Mouse (Mus musculus) megakaryocyte-erythroid progenitor cell, adult 5-6 weeks (primary cell): ENCODE measurements at regions not wholly inside any gene's neighbourhood (a gene's known extent, or its start where the extent isn't known, plus 50 kb on each side); places are given as distances from the start of the nearest gene placed in this dataset.
"Not testable (repeated sequence)": the region's sequence is repeated elsewhere in the genome, so short reads cannot be mapped to it uniquely, and the experiment has no call there.

Experiments
- ATAC-seq: replicated peaks from 2 replicates; pipeline ENCODE4 v1.8.0; 2016; ENCODE audit warnings: mild to moderate bottlenecking, inconsistent platforms; ENCODE audit not compliant: severe bottlenecking, poor library complexity, low FRiP score, low TSS enrichment

DNA sequence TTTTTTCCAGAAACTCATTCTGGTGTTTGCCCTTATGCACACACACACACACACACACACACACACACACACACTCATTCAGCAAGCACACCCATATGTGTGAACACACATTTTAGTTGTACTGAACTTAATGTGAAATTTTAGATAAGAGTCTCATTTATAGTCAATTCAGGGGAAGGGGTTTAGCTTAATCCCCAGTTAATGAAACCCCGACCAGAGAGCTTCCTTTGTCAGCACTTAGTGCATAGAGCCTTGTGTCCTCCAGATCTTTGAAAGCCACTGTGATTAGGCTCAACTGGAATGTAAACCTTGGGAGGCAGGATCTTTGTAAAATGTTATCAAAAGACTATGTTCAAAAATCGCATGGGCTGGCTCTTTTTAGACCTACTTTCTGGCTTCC lies 53.4 kb downstream of the Rps12 start:
- ATAC-seq = no peak

DNA sequence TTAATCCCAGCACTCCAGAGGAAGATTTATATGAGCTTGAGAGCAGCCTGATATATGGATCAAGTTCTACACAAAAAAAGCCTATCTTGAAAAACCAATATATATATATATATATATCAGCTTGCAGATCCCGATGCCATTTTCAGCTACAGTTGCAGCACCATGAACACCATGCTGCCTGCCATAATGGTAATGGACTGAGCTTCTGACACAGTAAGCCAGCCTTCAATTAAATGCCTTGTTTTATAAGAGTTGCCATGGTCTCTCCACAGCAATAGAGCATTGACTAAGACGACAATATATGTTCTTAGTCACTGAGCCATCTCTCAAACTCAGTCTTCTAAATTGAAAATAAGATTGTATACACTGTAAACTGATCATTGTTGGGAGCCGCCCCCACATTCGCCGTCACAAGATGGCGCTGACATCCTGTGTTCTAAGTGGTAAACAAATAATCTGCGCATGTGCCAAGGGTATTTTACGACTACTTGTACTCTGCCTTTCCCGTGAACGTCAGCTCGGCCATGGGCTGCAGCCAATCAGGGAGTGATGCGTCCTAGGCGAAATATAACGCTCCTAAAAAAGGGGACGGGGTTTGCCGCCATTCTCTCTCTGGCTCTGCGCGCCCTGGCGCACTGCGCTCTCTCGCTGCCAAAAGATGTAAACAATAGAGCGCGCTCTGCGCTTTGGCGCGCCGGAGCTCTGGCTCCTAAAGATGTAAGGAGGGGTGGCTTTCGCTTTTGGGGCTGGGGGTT lies 60.9 kb downstream of the Rps12 start:
- not testable (repeated sequence) for ATAC-seq

DNA sequence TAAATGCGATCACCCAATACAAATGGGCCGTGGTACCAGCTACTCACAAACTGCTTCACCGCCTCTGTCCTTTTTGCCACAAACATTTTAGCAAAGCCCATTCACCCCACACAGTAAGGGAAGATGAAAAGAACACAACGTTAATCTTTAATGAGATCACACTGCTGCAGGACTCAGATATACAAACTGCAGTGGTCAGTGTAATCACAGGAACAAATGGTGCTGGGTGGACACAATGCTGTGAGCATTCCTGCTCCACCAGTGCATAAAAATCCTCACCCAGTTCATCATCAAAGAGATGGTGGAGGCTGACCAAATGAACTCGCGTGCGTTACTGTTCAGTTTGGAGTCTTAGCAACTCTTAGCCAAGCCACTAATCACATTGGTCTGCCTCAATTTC lies 69.0 kb downstream of the Rps12 start:
- no peak for ATAC-seq

DNA sequence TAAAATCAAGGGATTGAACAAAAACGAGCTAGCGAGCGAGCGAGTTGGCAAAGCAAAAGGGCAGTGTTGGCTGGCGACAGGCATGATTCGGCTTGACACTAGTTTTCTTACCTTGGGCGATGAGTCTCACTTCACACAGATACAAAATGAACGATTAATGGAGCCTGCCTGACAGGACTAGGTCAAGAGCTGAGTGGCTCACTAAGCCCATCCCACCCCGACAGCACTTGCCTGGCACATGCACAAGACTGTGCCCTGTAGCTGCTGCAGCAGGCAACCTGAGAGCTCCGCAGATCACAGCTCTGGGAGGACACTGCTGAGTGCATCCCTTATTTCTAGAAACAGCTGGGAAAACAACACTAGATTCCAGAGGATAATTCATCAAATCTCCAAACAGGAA lies 71.6 kb downstream of the Rps12 start:
- no peak for ATAC-seq

DNA sequence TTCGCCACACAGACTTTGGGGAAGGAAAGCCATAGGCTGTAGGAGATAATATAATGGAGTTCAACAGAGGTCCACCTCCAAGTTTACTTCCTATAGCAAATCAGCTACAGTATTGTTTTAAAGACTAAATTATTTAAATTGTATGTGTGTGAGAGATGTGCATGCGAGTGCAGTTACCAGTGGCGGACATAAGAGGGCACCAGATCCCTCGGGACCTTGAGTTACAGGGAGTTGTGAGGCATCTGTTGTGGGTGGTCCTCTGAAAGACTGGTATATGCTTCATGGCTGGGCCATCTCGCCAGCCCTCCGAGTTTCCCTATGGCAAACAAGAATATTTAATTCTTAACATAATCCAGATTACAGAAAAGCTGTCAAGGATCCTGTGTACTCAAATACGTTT lies 72.0 kb downstream of the Rps12 start:
- no peak for ATAC-seq

DNA sequence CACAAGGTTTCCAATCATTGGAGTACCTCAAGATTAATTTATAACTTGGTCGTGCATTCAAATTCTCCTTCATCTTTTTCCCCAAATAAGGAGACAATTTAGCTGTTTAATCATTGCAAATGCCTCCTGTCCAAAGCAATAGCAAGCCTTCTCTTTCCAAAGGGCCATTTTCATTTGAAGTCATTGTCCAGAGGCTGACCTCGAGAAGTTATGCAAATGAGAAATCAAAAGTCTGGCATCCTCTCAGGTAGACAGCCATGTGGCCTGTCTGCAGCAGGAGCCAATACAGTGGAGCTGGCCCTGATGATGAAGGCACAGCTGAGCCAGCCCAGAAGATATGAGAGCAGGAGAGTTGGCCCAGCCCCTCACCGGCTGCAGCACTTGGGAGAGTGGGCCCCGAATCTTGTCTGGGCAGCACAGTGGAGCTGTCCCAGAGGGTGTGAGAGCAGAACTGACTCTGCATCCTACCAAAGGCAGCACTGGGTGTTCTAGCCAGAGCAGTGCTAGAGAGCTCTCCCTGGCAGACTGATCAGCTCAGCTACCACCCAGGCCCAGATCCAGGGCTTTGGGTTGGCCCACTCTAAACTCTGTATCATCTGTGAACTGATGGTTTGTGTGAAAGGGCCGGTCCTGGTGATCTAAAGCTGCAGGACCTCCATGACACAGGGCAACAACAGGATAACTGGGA lies 74.2 kb downstream of the Rps12 start:
- no peak for ATAC-seq

DNA sequence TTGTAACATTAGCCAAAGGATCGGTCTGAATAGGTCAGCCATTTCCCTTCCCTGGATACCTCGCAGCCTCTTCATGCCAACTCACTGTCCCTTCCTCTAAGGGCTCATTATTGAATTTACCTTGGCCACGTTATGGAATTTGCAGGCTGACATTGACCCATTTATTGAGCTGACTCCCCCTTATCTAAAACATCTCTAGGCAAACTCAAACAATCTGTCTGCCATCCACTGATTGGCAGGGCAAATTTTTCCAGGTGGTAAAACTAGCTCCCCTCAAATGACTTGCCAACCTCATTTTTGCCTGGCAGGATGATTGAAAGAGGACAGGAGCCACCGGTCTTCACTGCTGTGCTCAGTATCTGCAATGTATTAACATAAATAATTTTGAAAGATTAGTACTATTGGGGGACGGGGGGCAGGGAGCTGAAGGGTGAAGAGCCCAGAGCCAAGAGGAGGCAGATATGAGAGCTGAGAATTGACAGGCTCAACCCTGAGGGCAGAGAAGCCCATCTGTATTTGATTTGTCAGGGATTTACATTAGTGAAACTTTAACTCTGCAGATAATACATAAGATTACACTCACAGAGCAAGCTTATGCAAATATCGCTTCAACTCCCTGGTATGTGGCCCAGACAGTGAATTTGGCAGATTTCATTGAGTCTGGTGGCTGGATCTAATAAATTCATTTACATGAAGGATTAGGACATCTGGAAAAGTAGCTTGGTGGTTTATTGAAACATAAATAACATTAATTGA lies 75.5 kb downstream of the Rps12 start:
- no peak for ATAC-seq

DNA sequence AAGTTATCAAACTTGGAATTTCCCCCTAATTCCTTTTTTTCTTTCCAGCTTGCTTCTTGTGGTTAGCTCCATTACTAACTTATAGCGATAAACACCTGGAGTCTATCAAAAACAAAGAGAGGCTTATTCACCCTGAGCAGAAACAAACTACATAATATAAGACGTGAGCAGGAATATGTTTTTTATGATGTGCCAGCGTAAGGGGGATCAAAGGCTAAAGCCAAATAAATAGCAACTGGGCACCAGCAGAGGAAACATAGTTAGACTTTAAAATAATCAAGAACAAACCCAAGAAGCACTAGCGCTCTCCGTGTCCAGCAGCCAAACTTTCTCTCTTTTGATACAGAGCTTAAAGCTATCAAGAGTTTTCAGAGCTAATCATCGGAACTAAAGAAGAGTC lies 76.1 kb downstream of the Rps12 start:
- ATAC-seq = no peak

DNA sequence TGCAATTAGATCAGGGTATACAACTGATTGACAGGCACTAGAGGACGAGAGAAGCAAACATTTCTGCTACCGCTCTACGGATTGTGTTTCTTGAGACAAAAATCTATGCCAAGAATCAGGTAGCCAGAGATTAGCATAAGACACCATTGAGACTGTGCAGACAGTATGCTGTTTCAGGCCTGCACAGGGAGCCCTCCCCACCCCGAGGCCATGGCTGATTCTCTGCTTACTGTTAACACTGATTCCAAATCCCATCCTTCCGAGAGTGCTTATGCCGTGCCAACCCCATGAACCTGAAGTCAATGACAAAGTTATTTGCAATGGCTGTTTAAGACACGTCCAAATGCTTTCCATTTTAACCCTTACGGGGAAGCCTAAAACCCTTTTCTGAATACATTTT lies 78.8 kb downstream of the Rps12 start:
- no peak for ATAC-seq

DNA sequence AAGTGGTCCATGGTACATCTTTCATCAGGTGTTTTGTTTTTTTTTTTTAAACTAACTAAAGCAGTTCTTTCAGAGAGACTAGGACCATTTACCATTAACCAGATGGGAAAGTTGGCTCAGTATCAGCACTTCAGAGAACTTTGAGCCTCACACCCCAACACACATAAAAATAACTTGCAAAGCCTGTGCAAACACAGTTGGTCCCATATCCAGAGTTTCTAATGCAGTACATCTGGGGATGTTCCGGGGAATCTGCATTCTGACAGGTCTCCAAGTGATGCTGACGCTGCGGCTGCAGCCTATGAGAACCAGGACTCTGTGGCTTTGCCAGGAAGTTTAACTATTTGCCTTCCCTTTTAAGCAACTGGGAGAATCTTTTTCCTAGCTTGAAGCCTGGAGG lies 79.9 kb downstream of the Rps12 start:
- no peak for ATAC-seq

DNA sequence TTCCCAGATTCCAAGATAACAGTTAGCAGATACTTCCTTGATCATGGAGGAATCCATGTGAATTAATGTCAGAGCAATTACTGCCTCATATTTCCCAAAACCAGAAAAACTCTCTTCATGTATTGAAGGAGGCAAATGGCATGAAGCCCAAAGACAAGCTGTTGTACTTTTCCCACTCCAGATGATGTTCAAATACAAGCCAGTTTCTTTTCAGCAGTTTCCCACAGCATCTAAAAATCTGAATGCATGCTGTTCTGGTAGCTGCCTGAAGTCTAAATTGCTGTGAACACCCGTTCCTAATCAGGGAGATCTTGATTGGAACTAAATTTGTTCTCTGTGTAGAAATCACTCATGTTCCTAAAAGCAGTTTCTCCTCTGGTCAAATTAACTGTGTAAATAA lies 83.0 kb downstream of the Rps12 start:
- no peak for ATAC-seq

DNA sequence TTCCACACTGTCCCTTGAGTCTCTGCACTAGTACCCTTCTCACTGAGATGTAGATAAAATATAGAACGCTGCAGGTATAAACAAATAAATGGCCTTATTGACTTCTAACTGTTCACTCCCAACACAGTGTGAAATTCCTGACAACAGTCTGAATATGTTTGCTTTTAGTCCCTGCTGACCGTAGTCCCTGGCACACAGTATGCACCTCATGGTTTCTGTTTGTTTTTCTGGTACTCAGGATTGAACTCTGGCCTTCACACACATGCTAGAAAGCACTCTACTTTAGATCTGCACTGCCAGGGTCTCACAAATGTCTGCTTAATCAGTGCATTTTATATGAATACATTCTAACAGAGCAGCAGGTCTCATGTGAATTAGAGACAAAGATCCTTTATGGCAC lies 95.8 kb downstream of the Rps12 start:
- ATAC-seq = no peak

DNA sequence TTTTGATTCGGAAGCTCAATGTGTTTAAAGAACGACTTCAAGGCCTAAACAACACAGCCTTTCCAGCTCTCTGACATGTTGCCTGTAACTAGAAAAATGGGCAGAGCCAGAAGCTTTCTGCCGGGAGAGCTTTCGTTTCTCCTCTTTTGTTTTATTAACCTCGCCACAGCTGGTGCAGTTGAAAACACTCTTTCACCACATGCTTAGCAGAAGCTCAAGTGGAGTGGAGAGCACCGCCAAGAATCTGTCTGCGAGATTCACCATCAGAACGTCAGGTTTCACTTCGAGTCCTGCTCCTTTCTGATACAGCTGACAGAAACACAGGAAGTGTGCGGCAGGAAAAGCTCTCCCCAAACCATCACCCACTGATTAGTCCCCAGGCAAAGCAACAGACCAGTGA lies 100.1 kb downstream of the Rps12 start:
- ATAC-seq = no peak

DNA sequence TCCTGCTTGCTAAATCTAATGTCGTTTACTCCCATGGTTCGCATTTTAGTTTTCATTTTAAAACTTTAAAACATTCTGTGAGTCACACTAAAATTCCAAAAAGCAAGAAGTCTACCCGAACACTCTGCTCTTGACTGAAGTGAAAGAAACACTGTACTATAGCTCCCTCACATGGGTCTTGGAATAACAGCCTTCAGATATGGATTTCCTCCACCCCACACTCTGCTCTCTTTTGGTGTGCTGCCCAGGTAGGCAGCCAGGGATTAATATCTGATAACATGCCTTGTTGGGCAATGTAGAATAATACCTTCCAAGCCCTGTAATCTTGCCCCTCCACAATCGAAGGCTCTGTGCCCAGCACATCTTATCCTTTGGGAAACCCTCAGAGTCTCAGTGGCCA lies 104.0 kb downstream of the Rps12 start:
- ATAC-seq = no peak

DNA sequence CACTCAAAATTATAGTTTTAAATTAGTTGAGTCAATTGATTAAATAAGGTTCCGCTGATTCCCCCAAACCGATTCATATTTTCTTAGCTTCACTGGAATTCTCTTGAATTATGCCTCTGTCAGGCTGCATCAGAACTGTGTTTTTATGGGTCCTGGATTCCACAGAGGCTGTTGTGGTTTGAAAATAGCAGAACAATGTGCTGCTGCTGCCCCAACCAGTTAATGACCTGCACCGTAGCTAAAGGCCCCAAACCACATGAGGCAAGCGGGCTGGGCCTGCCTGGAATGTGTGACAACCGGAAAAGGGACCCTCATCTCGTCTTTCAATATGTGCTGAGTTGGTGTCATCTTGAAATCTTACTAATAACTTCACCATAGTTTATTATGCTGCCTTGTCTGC lies 111.2 kb downstream of the Rps12 start:
- no peak for ATAC-seq

DNA sequence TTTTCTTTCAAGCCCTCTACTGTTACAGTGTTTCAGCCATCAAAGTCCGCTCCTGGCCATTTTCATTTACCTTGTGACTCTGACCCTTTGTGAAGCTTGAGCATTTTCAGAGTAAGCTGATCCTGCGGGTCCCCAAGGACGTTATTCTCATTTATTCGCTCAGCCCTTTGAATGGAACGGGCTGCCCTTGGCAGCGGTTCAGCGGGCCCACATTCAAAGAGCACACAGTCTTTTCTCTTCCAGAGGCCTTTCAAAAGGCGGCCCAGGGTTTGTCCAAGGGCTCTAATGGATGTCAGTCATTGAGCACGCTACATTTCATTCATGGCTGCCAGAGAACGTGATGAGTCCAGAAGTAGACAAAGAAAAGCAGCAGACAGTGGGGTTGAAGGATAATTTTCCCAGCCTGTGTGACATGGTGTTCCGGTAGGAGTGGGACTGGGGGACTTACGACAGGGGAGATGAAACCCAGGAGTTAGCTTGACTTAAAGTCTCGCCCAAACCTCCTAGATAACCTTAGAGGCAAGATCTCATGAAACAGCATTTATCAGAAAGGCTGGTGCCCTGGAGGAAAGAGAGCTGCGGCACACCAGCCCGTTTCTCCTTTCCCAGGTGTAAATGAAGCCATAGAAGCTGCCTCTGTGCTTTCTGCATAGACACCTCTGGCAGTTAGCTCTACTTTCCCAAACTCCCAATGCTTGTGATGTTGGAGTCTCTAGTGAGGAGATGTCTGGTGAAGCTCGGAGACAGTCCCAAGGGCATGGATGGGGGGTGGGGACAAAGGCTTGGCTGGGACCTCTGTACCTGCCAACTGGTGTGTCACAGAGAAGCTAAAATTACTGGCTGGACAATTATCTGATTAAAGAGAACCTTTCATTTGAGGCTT lies 112.2 kb downstream of the Rps12 start:
- ATAC-seq = no peak

DNA sequence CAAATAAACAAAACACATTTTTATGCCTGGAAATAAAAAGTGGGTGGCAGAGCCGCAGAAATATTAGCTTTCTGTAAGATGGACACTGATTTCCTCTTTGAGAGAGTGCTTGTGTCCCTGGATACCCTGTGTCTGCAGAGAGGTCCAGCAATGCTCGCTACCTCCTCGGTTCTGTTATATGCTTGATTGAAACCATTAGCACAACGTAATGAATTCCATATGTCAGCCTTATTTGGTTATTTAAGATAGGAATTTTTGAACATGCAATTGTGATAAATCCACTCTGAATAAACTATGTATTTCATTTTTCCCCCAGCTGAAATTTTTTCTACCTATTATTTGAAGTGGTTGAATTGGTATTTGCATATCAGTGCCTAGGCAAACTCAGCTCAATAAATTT lies 114.8 kb downstream of the Rps12 start:
- ATAC-seq = no peak

DNA sequence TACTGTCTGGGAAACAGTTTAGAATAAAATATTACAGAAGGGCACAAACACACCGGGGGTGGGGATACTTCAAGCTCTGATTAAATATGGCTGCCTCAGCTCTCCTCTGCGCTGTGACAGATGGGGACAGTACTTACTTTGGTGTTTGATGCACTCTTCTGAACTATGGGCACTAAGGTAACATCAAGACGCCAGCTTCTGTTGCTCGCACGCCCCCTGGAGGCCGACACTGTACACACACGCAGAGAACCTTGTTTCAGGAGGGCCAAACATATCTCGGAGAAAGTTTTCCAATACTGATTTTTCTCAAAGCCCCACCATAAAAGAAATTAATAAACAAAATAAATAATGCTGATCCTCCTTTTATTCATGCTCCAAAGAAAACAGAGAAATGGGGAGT lies 115.6 kb downstream of the Rps12 start:
- ATAC-seq = 0 out of 2 replicates have a peak, but pooled peaks have one; percentile 59

DNA sequence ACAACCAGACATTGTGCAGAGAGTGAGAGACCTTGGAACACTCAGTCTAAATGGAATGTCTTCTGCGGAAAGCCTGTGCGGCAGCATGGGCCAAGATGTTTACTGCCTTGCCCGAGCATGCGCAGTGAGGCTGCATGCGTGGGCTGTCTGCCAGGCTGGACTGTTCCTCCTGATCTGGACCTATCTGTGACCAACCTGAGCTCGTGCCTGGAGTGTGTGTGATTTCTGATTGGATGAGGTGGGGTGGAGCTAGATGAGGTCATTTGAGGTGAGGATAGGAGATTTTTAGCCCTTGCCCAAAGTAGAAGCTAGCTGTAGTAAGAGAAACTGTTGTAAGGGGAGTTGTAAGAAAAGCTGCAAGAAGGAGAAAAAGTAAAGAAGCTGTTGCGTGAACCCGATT lies 121.2 kb downstream of the Rps12 start:
- ATAC-seq = not testable (repeated sequence)

DNA sequence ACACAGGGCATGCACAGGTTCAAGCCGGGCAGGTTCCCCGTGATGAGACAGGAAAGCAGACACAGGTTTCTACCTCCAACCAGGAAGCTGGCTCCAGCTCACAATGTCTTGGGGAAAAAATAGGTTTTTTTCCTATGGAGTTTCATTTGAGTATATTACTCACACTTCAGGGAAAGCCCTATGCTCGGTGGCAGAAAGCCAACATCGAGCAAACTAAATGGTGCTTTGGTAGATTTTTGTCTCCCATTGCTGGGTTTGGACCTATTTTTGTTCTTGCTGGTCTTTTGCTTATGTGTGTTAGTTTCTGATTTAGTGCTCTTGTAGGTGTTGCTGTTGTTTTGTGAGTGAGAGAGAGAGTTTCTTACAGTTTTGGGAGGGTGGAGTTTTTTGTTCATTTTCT lies 160.9 kb downstream of the Rps12 start:
- ATAC-seq = no peak
